Mouse (Mus musculus) stomach, postnatal 0 days (tissue): ENCODE measurements around the gene Cd151.

ENCODE experiments used
- CTCF ChIP-seq: IDR thresholded peaks from 2 replicates; pipeline ENCODE4 v1.5.1; 2016; ENCODE audit warnings: antibody characterized with exemption, low read depth, mild to moderate bottlenecking, moderate library complexity
- EP300 ChIP-seq: optimal IDR thresholded peaks from 2 replicates; pipeline ENCODE3; 2016; ENCODE audit warnings: antibody characterized with exemption

GRCm38 (mm10) chr7:141497600-141497999 is 30.4 kb downstream of the Cd151 start:
- TF ChIP-seq CTCF = no peak
- no peak for TF ChIP-seq EP300
